Mouse (Mus musculus) intestine, embryonic 15.5 days (tissue): ENCODE measurements around the gene Vgll1. TPM values are rescaled to one million over a fixed set of nuclear protein-coding genes. Genes with fewer than 3 reads are reported as not detected.

ENCODE experiments used
- ATAC-seq: fragments of 200-750 bp; cut with Nextera tagmentation; 2 replicates; pipeline ENCODE4 v1.8.0; 2017; ENCODE audit warnings: moderate TSS enrichment, moderate library complexity
- H3K27ac ChIP-seq: fragments of 300-500 bp; sonication (generic); 2 replicates; pipeline ENCODE4 v1.5.1; 2015; ENCODE audit warnings: mild to moderate bottlenecking, inconsistent platforms
- H3K27me3 ChIP-seq: fragments of 300-500 bp; sonication (generic); replicated peaks from 2 replicates; pipeline ENCODE4 v1.6.1; 2015; ENCODE audit warnings: inconsistent platforms
- H3K36me3 ChIP-seq: fragments of 300-500 bp; sonication (generic); 2 replicates; pipeline ENCODE4 v1.6.1; 2015; ENCODE audit warnings: inconsistent platforms
- H3K4me1 ChIP-seq: fragments of 300-500 bp; sonication (generic); replicated peaks from 2 replicates; pipeline ENCODE4 v1.6.1; 2015; ENCODE audit warnings: inconsistent platforms
- H3K4me2 ChIP-seq: fragments of 300-500 bp; sonication (generic); replicated peaks from 2 replicates; pipeline ENCODE4 v1.6.1; 2015; ENCODE audit warnings: mild to moderate bottlenecking, inconsistent platforms
- H3K4me3 ChIP-seq: fragments of 300-500 bp; sonication (generic); replicated peaks from 2 replicates; pipeline ENCODE4 v1.5.1; 2015; ENCODE audit warnings: inconsistent platforms
- H3K9ac ChIP-seq: fragments of 300-500 bp; sonication (generic); 2 replicates; pipeline ENCODE4 v1.6.1; 2015; ENCODE audit warnings: inconsistent platforms
- H3K9me3 ChIP-seq: fragments of 300-500 bp; sonication (generic); 2 replicates; pipeline ENCODE4 v1.6.1; 2016; ENCODE audit warnings: inconsistent platforms
- WGBS: fragments of 180-500 bp; shearing (Covaris S2); methylation state at CpG from one replicate; pipeline ENCODE4 v1.1.7; 2015; 5-methylcytosine and 5-hydroxymethylcytosine counted together
- polyA plus RNA-seq: library from polyadenylated mRNA; unstranded; fragments of >200 nt; fragmentation: Nextera tagmentation; extraction: Ambion mirVana; gene quantifications from 2 replicates; pipeline ENCODE4 v1.2.1, GENCODE M21; 2015

The Vgll1 gene
- polyA plus RNA-seq = not detected in 2 replicates

GRCm38 (mm10) chrX:57087806-57088205, at the start of gene Vgll1:
Vgll1 (plus strand) TSS chrX:57088106.
- Histone ChIP-seq H3K9ac (no peak within 1 kb of the TSS), H3K4me1 (no peaks in the 10 kb centered on the region), H3K4me2 (no peak within 1 kb of the TSS), H3K27ac (no peak within 1 kb of the TSS), H3K27me3 (no peaks in the 10 kb centered on the region), H3K9me3 (no peaks in the 10 kb centered on the region), H3K4me3 (no peak within 1 kb of the TSS), H3K36me3 (no peaks in the 10 kb centered on the region)
- 73% methylated on average over 4 of the region's 4 CpGs for WGBS
- ATAC-seq = no peak

- no peak for ATAC-seq
- WGBS = 85% methylated on average over 5 of the region's 5 CpGs
- Histone ChIP-seq H3K9ac (no peak within 1 kb of the TSS), H3K36me3 (no peaks in the 10 kb centered on the region), H3K9me3 (no peaks in the 10 kb centered on the region), H3K4me3 (no peak within 1 kb of the TSS), H3K27me3 (no peaks in the 10 kb centered on the region), H3K27ac (no peak within 1 kb of the TSS), H3K4me1 (no peaks in the 10 kb centered on the region), H3K4me2 (no peak within 1 kb of the TSS)
These were observed 45.1 kb upstream of the Vgll1 start, which contains the start of gene Brs3 for GRCm38 (mm10) chrX:57042774-57043173. Brs3 (plus strand) TSS chrX:57043074.

- no peaks in the 10 kb centered on the region for H3K4me1 ChIP-seq
- H3K4me2 ChIP-seq = no peak overlapping the region
- H3K9ac ChIP-seq = no peak overlapping the region
- no peak for ATAC-seq
- no peak overlapping the region for H3K4me3 ChIP-seq
- no peaks in the 10 kb centered on the region for H3K36me3 ChIP-seq
- no peaks in the 10 kb centered on the region for H3K27me3 ChIP-seq
- no peaks in the 10 kb centered on the region for H3K9me3 ChIP-seq
- H3K27ac ChIP-seq = no peak overlapping the region
- 71% methylated on average over 6 of the region's 6 CpGs for WGBS
These were observed 44.0 kb upstream of the Vgll1 start for GRCm38 (mm10) chrX:57043869-57044268.

GRCm38 (mm10) chrX:57052848-57053173, 35.1 kb upstream of the Vgll1 start:
- Histone ChIP-seq H3K27ac (no peak overlapping the region), H3K9ac (peak overlapping the region; percentile 76), H3K4me2 (peak overlapping the region; percentile 53), H3K27me3 (no peaks in the 10 kb centered on the region), H3K4me3 (peak overlapping the region; percentile 57), H3K4me1 (no peaks in the 10 kb centered on the region), H3K36me3 (no peaks in the 10 kb centered on the region), H3K9me3 (no peaks in the 10 kb centered on the region)
- 31% methylated on average over 4 of the region's 4 CpGs for WGBS
- peak; percentile 54 for ATAC-seq

- Histone ChIP-seq H3K27me3 (no peaks in the 10 kb centered on the region), H3K4me3 (peak within 1 kb of the TSS; percentile 57), H3K36me3 (no peaks in the 10 kb centered on the region), H3K4me1 (no peaks in the 10 kb centered on the region), H3K9ac (peak within 1 kb of the TSS; percentile 76), H3K27ac (peak within 1 kb of the TSS; percentile 95), H3K4me2 (peak within 1 kb of the TSS; percentile 53), H3K9me3 (no peaks in the 10 kb centered on the region)
- ATAC-seq = peak; percentile 98
- 16% methylated on average over 78 of the region's 85 CpGs for WGBS
These were observed 34.5 kb upstream of the Vgll1 start, which contains the start of gene Htatsf1 for GRCm38 (mm10) chrX:57053174-57053992. Htatsf1 (plus strand) TSS chrX:57053583.

GRCm38 (mm10) chrX:57053993-57054385, 33.9 kb upstream of the Vgll1 start:
- no peaks in the 10 kb centered on the region for H3K9me3 ChIP-seq
- H3K4me2 ChIP-seq = peak overlapping the region; percentile 53
- no peaks in the 10 kb centered on the region for H3K4me1 ChIP-seq
- peak overlapping the region; percentile 39; the same call in 1 of the 2 replicates for H3K9ac ChIP-seq
- peak overlapping the region; percentile 57 for H3K4me3 ChIP-seq
- no peaks in the 10 kb centered on the region for H3K27me3 ChIP-seq
- H3K27ac ChIP-seq = peak overlapping the region; percentile 95; the same call in 1 of the 2 replicates
- 23% methylated on average over 11 of the region's 11 CpGs for WGBS
- ATAC-seq = peak; percentile 41
- H3K36me3 ChIP-seq = no peaks in the 10 kb centered on the region

- WGBS = 66% methylated on average over 5 of the region's 5 CpGs
- H3K9ac ChIP-seq = no peak overlapping the region
- no peak for ATAC-seq
- no peaks in the 10 kb centered on the region for H3K27me3 ChIP-seq
- no peaks in the 10 kb centered on the region for H3K36me3 ChIP-seq
- no peak overlapping the region for H3K4me3 ChIP-seq
- no peaks in the 10 kb centered on the region for H3K4me1 ChIP-seq
- no peak overlapping the region for H3K4me2 ChIP-seq
- H3K9me3 ChIP-seq = no peaks in the 10 kb centered on the region
- H3K27ac ChIP-seq = no peak overlapping the region
These were observed 6.4 kb upstream of the Vgll1 start for GRCm38 (mm10) chrX:57081496-57081895.

- Histone ChIP-seq H3K9me3 (no peaks in the 10 kb centered on the region), H3K27ac (no peak overlapping the region), H3K9ac (no peak overlapping the region), H3K4me1 (no peaks in the 10 kb centered on the region), H3K4me2 (no peak overlapping the region), H3K4me3 (no peak overlapping the region), H3K36me3 (no peaks in the 10 kb centered on the region), H3K27me3 (no peaks in the 10 kb centered on the region)
- ATAC-seq = no peak
- 91% methylated on average over 1 of the region's 1 CpGs for WGBS
These were observed 15.5 kb downstream of the Vgll1 start for GRCm38 (mm10) chrX:57103415-57103814.

- Histone ChIP-seq H3K9me3 (no peaks in the 10 kb centered on the region), H3K27me3 (no peaks in the 10 kb centered on the region), H3K36me3 (no peaks in the 10 kb centered on the region), H3K27ac (no peak overlapping the region), H3K4me3 (no peak overlapping the region), H3K9ac (no peak overlapping the region), H3K4me2 (no peak overlapping the region), H3K4me1 (no peaks in the 10 kb centered on the region)
- no peak for ATAC-seq
- WGBS = 83% methylated on average over 3 of the region's 3 CpGs
These were observed 19.1 kb downstream of the Vgll1 start for GRCm38 (mm10) chrX:57106956-57107355.

GRCm38 (mm10) chrX:57118143-57118542, 30.2 kb downstream of the Vgll1 start:
- WGBS = 74% methylated on average over 8 of the region's 8 CpGs
- H3K27ac ChIP-seq = no peak overlapping the region
- H3K4me1 ChIP-seq = no peaks in the 10 kb centered on the region
- no peak overlapping the region for H3K4me3 ChIP-seq
- no peak overlapping the region for H3K9ac ChIP-seq
- no peak for ATAC-seq
- H3K27me3 ChIP-seq = no peaks in the 10 kb centered on the region
- H3K36me3 ChIP-seq = no peaks in the 10 kb centered on the region
- no peaks in the 10 kb centered on the region for H3K9me3 ChIP-seq
- no peak overlapping the region for H3K4me2 ChIP-seq

- WGBS = 88% methylated on average over 1 of the region's 1 CpGs
- no peak overlapping the region for H3K4me3 ChIP-seq
- H3K4me2 ChIP-seq = no peak overlapping the region
- no peak for ATAC-seq
- H3K27ac ChIP-seq = no peak overlapping the region
- no peak overlapping the region for H3K9ac ChIP-seq
- no peaks in the 10 kb centered on the region for H3K27me3 ChIP-seq
- no peaks in the 10 kb centered on the region for H3K4me1 ChIP-seq
- no peaks in the 10 kb centered on the region for H3K9me3 ChIP-seq
- no peaks in the 10 kb centered on the region for H3K36me3 ChIP-seq
These were observed 32.9 kb downstream of the Vgll1 start for GRCm38 (mm10) chrX:57120768-57121167.

GRCm38 (mm10) chrX:57130633-57131032, 42.7 kb downstream of the Vgll1 start:
- Histone ChIP-seq H3K27me3 (no peaks in the 10 kb centered on the region), H3K9ac (no peak overlapping the region), H3K9me3 (no peaks in the 10 kb centered on the region), H3K4me2 (no peak overlapping the region), H3K4me3 (no peak overlapping the region), H3K36me3 (no peaks in the 10 kb centered on the region), H3K27ac (no peak overlapping the region), H3K4me1 (no peaks in the 10 kb centered on the region)
- 30% methylated on average over 1 of the region's 1 CpGs for WGBS
- no peak for ATAC-seq

GRCm38 (mm10) chrX:57137627-57138026, 49.7 kb downstream of the Vgll1 start:
- ATAC-seq = no peak
- Histone ChIP-seq H3K9ac (no peak overlapping the region), H3K27me3 (no peaks in the 10 kb centered on the region), H3K36me3 (no peaks in the 10 kb centered on the region), H3K4me1 (no peaks in the 10 kb centered on the region), H3K4me2 (no peak overlapping the region), H3K9me3 (no peaks in the 10 kb centered on the region), H3K27ac (no peak overlapping the region), H3K4me3 (no peak overlapping the region)
